ENCODE assay signal across 7 mouse cellular contexts in the genomic region with DNA sequence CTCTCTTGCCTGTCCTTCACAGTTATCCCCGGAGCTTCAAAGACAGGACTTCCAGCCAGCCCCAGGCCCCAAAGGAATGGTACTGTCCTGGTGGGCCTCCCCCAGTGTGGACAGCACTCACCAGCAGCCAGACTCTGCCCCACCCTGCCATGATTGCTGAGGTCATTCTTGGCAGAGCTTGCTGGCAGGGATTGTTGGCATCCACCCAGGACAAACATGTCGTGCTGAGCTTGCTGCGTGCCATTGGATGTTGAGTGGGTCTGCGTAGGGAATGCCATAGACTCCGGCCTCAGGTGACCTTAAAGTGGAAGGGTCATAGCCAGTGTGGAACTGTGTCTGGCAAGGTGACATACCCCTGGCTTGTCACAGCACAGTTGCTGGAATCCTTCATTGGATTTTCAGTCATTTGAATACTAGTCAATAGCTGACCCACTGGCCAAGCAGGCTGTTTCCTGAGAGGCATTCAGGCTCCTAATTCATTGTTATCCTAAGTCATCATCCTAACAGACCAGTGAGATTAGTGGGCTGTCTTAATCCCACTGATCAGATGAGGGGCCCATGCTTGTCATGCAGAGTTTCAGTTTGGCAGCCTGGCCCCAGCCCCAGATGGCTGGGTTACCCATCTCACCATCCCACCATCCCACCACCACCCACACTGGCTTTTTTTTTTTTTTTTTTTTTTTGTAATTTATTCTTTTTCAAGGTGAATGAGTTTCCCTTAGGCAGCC. TPM values are rescaled to one million over a fixed set of nuclear protein-coding genes. Genes with fewer than 3 reads are reported as not detected.
DNase-seq lines count a peak whose midpoint lies in the region; ATAC-seq and TF ChIP-seq lines count a peak whose summit lies in the region.

No protein-coding gene starts in this region.

- DNase-seq in heart, postnatal 0 days (ENCODE audit: low spot score), result peak; percentile 92
- peak; percentile 75 for DNase-seq in layer of hippocampus, adult 11-12 months (ENCODE audit: low spot score)
- DNase-seq in liver, postnatal 0 days, result peak; percentile 84
- DNase-seq in right cerebral cortex, postnatal 10 days (ENCODE audit: low spot score in 2 of 2), result peak; percentile 79 to 82
- no peak for DNase-seq in thymus, adult 2 months

- H3K9ac ChIP-seq in forebrain, embryonic 15.5 days (replicated peaks), result no peak overlapping the region
- no peak overlapping the region for H3K9ac ChIP-seq in heart, postnatal 0 days (replicated peaks; ENCODE audit: low read depth, low read length)
- no peak overlapping the region for H3K9ac ChIP-seq in liver, postnatal 0 days (replicated peaks)

- H3K9me3 ChIP-seq in forebrain, embryonic 15.5 days, result no peaks in the 10 kb centered on the region
- no peaks in the 10 kb centered on the region for H3K9me3 ChIP-seq in heart, postnatal 0 days (replicated peaks; ENCODE audit: control insufficient read depth, low read length)
- H3K9me3 ChIP-seq in liver, postnatal 0 days (ENCODE audit: low read length), result no peaks in the 10 kb centered on the region

- H3K4me3 ChIP-seq in forebrain, embryonic 15.5 days, result no peak overlapping the region
- no peak overlapping the region for H3K4me3 ChIP-seq in heart, postnatal 0 days (ENCODE audit: low read depth, low read length)
- no peak overlapping the region for H3K4me3 ChIP-seq in liver, postnatal 0 days (ENCODE audit: low read depth, low read length)
- no peak overlapping the region for H3K4me3 ChIP-seq in thymus, adult 2 months (ENCODE audit: control insufficient read depth, insufficient read depth, low read length)

- H3K4me2 ChIP-seq in forebrain, embryonic 15.5 days (replicated peaks), result no peak overlapping the region
- no peak overlapping the region for H3K4me2 ChIP-seq in heart, postnatal 0 days (ENCODE audit: low read depth, low read length)
- no peak overlapping the region for H3K4me2 ChIP-seq in liver, postnatal 0 days (ENCODE audit: low read depth, low read length)

- H3K4me1 ChIP-seq in forebrain, embryonic 15.5 days, result peaks cover 38% of the 10 kb centered on the region
- H3K4me1 ChIP-seq in heart, postnatal 0 days (ENCODE audit: control insufficient read depth, insufficient read depth), result peaks cover 26% of the 10 kb centered on the region
- no peaks in the 10 kb centered on the region for H3K4me1 ChIP-seq in liver, postnatal 0 days (ENCODE audit: insufficient read depth)
- no peaks in the 10 kb centered on the region for H3K4me1 ChIP-seq in thymus, adult 2 months (replicated peaks; ENCODE audit: control insufficient read depth, insufficient read depth, low read length)

- no peaks in the 10 kb centered on the region for H3K27me3 ChIP-seq in forebrain, embryonic 15.5 days
- no peaks in the 10 kb centered on the region for H3K27me3 ChIP-seq in heart, postnatal 0 days (ENCODE audit: control insufficient read depth, insufficient read depth, low read length)
- H3K27me3 ChIP-seq in liver, postnatal 0 days (ENCODE audit: insufficient read depth, low read length), result no peaks in the 10 kb centered on the region
- H3K27me3 ChIP-seq in thymus, adult 2 months (ENCODE audit: control insufficient read depth, insufficient read depth, low read length), result no peaks in the 10 kb centered on the region

- ATAC-seq in cerebellum, adult (ENCODE audit: insufficient number of reproducible peaks, low FRiP score, low TSS enrichment), result peak; percentile 67
- ATAC-seq in forebrain, embryonic 15.5 days (replicated peaks), result peak; percentile 76
- ATAC-seq in heart, postnatal 0 days (ENCODE audit: insufficient read depth, low read depth), result peak; percentile 95
- ATAC-seq in liver, postnatal 0 days, result peak; percentile 99

- no peaks in the 10 kb centered on the region for H3K36me3 ChIP-seq in forebrain, embryonic 15.5 days
- peaks cover 14% of the 10 kb centered on the region for H3K36me3 ChIP-seq in heart, postnatal 0 days (replicated peaks; ENCODE audit: control insufficient read depth, insufficient read depth, low read length)
- H3K36me3 ChIP-seq in liver, postnatal 0 days (replicated peaks; ENCODE audit: insufficient read depth, low read length), result no peaks in the 10 kb centered on the region
- no peaks in the 10 kb centered on the region for H3K36me3 ChIP-seq in thymus, adult 2 months (ENCODE audit: control insufficient read depth, insufficient read depth, low read length)

- H3K27ac ChIP-seq in forebrain, embryonic 15.5 days (replicated peaks), result peak overlapping the region; percentile 60
- peak overlapping the region; percentile 85 for H3K27ac ChIP-seq in heart, postnatal 0 days (ENCODE audit: low read depth)
- H3K27ac ChIP-seq in liver, postnatal 0 days (ENCODE audit: low read depth), result no peak overlapping the region
- H3K27ac ChIP-seq in thymus, adult 2 months (ENCODE audit: control insufficient read depth, insufficient read depth, low read length), result no peak overlapping the region

- TF ChIP-seq CTCF in heart, postnatal 0 days (IDR thresholded peaks at IDR 0.05; ENCODE audit: low read depth), result no peak
- no peak for TF ChIP-seq CTCF in liver, postnatal 0 days (IDR thresholded peaks at IDR 0.05; ENCODE audit: low read depth)
- TF ChIP-seq CTCF in thymus, adult 2 months (IDR thresholded peaks at IDR 0.05; ENCODE audit: borderline replicate concordance, control insufficient read depth, extremely low read depth, insufficient read depth, low read length, poor library complexity), result no peak

- TF ChIP-seq POLR2A in thymus, adult 2 months (IDR thresholded peaks at IDR 0.05; ENCODE audit: control insufficient read depth, extremely low read depth, insufficient read depth, low read length, poor library complexity), result no peak

- peak; percentile 97 for TF ChIP-seq EP300 in heart, postnatal 0 days (IDR thresholded peaks at IDR 0.05; ENCODE audit: low read depth)
- TF ChIP-seq EP300 in liver, postnatal 0 days (IDR thresholded peaks at IDR 0.05; ENCODE audit: low read depth), result no peak

- WGBS in forebrain, embryonic 15.5 days, result 20% methylated on average over 5 of the region's 5 CpGs
- 7% methylated on average over 5 of the region's 5 CpGs for WGBS in heart, postnatal 0 days
- 53% methylated on average over 5 of the region's 5 CpGs for WGBS in liver, postnatal 0 days (ENCODE audit: insufficient replicate concordance)
- 88% methylated on average over 5 of the region's 5 CpGs for WGBS in thymus, adult 2 months

RNA-seq across cellular contexts. Expression of gene Htra1, which starts 42.0 kb away (rescaled TPM):
- 23.6 and 23.8 TPM in 2 replicates for polyA plus RNA-seq in forebrain, embryonic 15.5 days (2015; fragmentation: Nextera tagmentation; extraction: Ambion mirVana)
- total RNA-seq in heart, postnatal 0 days (2014; rRNA removed; ENCODE audit: low replicate concordance), result 79.7 and 97.9 TPM in 2 replicates
- 86.1 and 95.2 TPM in 2 replicates for polyA plus RNA-seq in heart, postnatal 0 days (2015; fragmentation: Nextera tagmentation; extraction: Ambion mirVana)
- polyA plus RNA-seq in liver, postnatal 0 days (2015; fragmentation: Nextera tagmentation; extraction: Ambion mirVana), result 0.61 and 0.83 TPM in 2 replicates
- 35.8 TPM in 2 replicates for polyA plus RNA-seq in thymus, adult 2 months (2012; rRNA removed)

RNA-seq across cellular contexts. Expression of gene Dmbt1, which starts 53.9 kb away (rescaled TPM):
- not detected in 2 replicates for polyA plus RNA-seq in forebrain, embryonic 15.5 days (2015; fragmentation: Nextera tagmentation; extraction: Ambion mirVana)
- not detected in 2 replicates for total RNA-seq in heart, postnatal 0 days (2014; rRNA removed; ENCODE audit: low replicate concordance)
- not detected in 2 replicates for polyA plus RNA-seq in heart, postnatal 0 days (2015; fragmentation: Nextera tagmentation; extraction: Ambion mirVana)
- 0.27 and 1.2 TPM in 2 replicates for polyA plus RNA-seq in liver, postnatal 0 days (2015; fragmentation: Nextera tagmentation; extraction: Ambion mirVana)
- polyA plus RNA-seq in thymus, adult 2 months (2012; rRNA removed), result 0.64 and 0.94 TPM in 2 replicates

Comparison
In these comparisons a context has a peak if more than half of its experiments do, and no peak if none do; other contexts are left out.
1. H3K27ac ChIP-seq: peak in forebrain, embryonic 15.5 days (single experiment) and heart, postnatal 0 days (single experiment); none in liver, postnatal 0 days (single experiment) and thymus, adult 2 months (single experiment).
2. RNA of gene Htra1, which starts 42.0 kb away (polyA plus RNA-seq): 86.1 to 95.2 TPM in heart, postnatal 0 days, 35.8 TPM in thymus, adult 2 months and 23.6 to 23.8 TPM in forebrain, embryonic 15.5 days; 0.61 to 0.83 TPM in liver, postnatal 0 days; every median in the first group is over 10 times any median in the second.
3. Peak in every context shown above with its lines, with median percentiles within 50 percentile points of each other: ATAC-seq.